Mouse (Mus musculus): ENCODE measurements around the gene Cct7.
A peak's percentile ranks its signal among the peaks of the same experiment; 100 is the strongest.

The Cct7 gene

DNA sequence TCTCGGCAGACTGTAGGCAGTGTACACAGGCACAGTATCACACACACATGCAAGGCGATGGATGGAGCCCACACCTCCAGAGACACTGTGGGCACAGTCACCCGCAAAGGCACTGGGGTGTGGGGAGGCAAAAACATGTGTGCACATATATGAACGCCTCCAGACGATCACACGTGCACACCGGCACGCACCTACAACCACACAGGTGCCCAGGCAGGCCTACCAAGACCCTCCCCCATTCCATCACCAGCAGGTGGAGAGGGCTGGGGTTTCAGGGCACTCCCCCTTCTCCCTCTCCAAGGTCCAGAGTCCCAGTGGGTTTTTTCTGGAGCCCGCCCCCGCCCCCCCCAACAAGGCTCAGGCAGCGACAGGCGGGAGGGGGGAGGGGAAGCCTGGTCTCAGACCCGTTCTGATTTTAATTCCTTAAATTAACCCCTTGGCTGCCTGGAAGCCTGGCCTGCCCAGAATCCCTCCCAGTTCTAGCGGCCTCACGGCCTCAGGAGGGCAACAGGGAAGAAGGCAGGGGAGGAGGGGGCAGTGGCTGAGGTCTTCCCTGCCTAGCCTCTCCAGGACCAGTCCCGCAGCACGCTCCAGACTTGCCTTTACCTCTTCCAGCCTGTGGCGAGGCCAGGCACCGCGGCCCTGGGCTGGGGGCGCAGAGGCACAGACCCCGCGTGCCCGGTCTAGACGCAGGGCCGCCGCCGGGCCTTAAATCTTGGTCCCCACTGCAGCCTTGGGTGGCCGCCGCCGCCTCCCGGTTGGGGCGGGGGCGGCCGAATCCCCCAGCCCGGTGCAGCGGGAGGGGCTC is 51.0 kb downstream of the Cct7 start:
- peak; percentile 57 for DNase-seq (ENCODE audit: extremely low spot score, low spot score)

DNA sequence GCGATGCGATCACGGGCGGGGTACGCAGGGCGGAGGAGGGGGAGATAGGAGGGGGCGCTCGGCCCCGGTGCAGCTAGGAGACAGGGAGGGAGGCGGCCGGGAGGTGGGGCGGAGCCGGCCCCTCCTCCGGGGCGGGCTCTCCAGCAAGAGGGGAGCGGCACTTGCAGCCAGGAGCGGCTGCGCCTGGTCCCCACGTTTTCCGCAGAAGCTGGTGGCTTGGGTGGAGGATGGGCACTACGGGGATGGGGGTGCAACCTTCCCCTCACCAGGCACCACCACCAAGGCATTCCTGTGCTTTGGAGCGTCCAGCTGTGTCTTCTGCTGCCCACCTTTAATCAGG is 51.6 kb downstream of the Cct7 start, which contains the start of gene Fbxo41:
Gene Fbxo41 (minus strand): TSS at position 84 of the 340 bp plus-strand sequence.
- peak; percentile 56 for DNase-seq (ENCODE audit: extremely low spot score, low spot score)

DNA sequence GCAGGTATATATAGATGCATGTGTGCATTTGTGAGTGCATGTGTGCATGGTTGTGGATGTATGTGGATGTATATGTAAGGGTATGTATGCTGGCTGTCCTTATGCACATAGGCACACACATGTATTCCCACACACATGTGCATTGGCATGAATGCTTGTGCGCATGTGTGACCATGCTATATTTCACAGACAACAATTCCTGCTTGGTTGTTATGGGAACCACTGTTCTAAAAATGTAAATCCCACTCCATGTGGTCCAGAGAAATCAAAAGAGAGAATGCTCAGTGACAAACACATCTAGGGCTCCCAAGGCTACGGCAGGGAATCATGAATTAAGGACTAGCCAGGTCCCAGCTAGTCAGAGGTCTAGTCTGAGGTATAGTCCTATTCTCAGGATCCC is 53.6 kb downstream of the Cct7 start:
- no peak for DNase-seq (ENCODE audit: extremely low spot score, low spot score)

- DNase-seq (ENCODE audit: extremely low spot score, low spot score), result no peak
These were observed 57.3 kb downstream of the Cct7 start for GRCm38 (mm10) chr6:85508602-85509001.

DNA sequence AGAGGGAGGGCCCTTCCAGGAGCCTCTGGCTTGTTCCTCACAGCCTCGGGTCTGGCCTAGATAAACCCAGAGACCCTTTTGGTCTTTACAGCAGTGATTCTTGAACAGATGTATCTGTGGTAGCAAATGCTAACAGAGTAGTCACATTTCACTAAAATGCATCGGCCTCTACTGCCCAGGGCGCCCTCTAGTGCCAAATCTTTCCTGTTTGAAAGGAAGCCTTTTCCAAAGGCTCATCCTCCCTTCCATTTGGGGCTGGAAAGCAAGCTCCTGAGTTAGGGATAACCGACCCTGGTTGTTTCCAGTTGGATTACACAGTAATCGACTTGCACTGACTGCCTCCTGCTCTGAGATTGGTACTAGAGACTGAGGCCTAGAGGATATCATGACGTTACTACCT is 59.2 kb downstream of the Cct7 start:
- DNase-seq (ENCODE audit: extremely low spot score, low spot score), result peak; percentile 36

DNA sequence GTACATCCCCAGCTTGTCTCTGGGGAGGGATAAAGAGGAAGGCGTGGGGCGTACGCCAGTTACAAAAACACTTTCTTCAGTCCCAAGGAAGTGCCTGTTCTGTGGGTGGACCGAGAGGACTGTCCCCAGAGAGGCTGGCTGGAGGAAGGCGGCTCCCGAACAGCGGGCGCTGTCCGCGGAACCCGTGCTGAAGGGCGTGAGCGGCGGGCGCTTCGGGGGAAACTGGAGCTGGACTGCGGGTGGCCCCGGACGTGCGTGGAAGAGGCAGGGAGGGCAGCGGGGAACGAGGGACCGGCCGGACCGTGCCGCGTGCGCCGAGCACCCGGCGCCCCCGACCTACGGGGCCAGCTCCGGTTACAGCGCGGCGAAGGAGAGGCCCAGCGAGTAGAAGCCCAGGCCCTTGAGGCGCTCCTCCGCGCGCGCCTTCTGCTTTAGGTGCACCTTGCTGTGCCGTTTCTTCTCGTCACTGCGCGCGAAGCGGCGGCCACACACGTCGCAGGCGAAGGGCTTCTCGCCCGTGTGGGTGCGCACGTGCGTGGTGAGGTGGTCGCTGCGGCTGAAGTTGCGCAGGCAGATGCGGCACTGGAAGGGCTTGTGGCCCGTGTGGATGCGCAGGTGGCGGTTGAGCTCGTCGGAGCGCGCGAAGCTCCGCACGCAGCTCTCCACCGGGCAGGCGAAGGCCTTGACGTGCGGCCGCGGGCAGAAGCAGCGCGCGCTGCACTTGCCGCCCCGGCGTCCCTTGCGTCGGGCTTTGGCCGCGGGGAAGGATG is 60.2 kb downstream of the Cct7 start:
- peak; percentile 66 for DNase-seq (ENCODE audit: extremely low spot score, low spot score)

DNA sequence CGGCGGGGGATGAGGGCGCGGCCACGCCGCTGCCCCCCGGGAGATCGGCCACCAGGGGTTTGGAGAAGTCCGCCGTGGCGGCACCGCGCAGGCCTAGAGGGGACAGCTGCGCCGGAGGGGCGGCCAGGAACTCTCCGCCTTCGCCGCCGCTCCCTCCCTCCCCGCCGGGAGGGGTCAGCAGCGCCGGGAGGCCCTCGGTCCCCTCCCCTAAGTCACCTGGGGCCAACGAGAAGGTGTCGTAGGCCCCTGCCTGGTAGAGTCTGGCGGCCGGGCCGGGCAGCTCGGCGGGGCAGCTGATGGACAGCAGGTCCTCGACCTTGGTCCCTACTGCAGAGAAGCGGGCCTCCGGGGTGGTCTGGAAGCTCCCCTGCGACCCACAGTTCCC is 60.7 kb downstream of the Cct7 start:
- DNase-seq (ENCODE audit: extremely low spot score, low spot score), result no peak

GRCm38 (mm10) chr6:85512577-85513530 is 61.5 kb downstream of the Cct7 start:
- peak; percentile 46 for DNase-seq (ENCODE audit: extremely low spot score, low spot score)

DNA sequence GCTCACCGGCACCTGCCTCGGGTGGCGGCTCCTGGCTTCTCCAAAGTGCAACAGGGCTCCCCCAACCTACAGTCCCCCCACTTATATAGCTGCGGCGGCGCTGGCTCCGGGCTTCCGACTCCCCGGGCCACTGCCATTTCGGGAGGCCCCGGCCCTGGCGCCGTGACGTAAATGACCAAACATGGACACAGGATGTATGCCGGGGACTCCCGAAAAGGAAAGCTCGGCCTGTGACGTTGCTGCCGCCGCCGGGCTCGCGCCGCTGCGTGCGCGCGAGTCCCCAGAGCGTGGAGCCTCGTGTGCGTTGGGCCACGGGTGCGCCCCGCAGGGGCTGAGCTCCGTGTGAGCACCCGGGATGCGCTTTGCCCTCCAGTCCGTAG is 62.2 kb downstream of the Cct7 start, which contains the start of gene Egr4:
Gene Egr4 (minus strand): TSS at position 59 of the 380 bp plus-strand sequence.
- DNase-seq (ENCODE audit: extremely low spot score, low spot score), result peak; percentile 58

- DNase-seq (ENCODE audit: extremely low spot score, low spot score), result no peak
These were observed 64.6 kb downstream of the Cct7 start for GRCm38 (mm10) chr6:85515941-85516340.
